Mouse (Mus musculus) heart, embryonic 11.5 days (tissue): ENCODE results near the gene Il10rb. TPM values are rescaled to one million over a fixed set of nuclear protein-coding genes. Genes with fewer than 3 reads are reported as not detected.

Experiments
- ATAC-seq: fragments of 200-750 bp; cut with Nextera tagmentation; replicated peaks from 2 replicates; pipeline ENCODE4 v1.8.0; 2017; ENCODE audit warnings: moderate library complexity; ENCODE audit not compliant: insufficient number of reproducible peaks, low FRiP score, low TSS enrichment
- H3K27ac ChIP-seq: fragments of 300-500 bp; sonication (generic); 2 replicates; pipeline ENCODE4 v1.5.1; 2014; ENCODE audit warnings: mild to moderate bottlenecking, low read depth, low read length
- H3K27me3 ChIP-seq: fragments of 300-500 bp; sonication (generic); 2 replicates; pipeline ENCODE4 v1.6.1; 2014; ENCODE audit warnings: mild to moderate bottlenecking, low read length, mixed read lengths; ENCODE audit not compliant: control insufficient read depth, insufficient read depth
- H3K36me3 ChIP-seq: fragments of 300-500 bp; sonication (generic); 2 replicates; pipeline ENCODE4 v1.6.1; 2014; ENCODE audit warnings: mild to moderate bottlenecking, low read length, moderate library complexity, mixed read lengths; ENCODE audit not compliant: control insufficient read depth, insufficient read depth
- H3K4me1 ChIP-seq: fragments of 300-500 bp; sonication (generic); 2 replicates; pipeline ENCODE4 v1.6.1; 2014; ENCODE audit warnings: low read length; ENCODE audit not compliant: control insufficient read depth, insufficient read depth
- H3K4me2 ChIP-seq: fragments of 300-500 bp; sonication (generic); 2 replicates; pipeline ENCODE4 v1.6.1; 2014; ENCODE audit warnings: mild to moderate bottlenecking, moderate library complexity
- H3K4me3 ChIP-seq: fragments of 300-500 bp; sonication (generic); 2 replicates; pipeline ENCODE4 v1.5.1; 2014; ENCODE audit warnings: low read depth, low read length
- H3K9ac ChIP-seq: fragments of 300-500 bp; sonication (generic); 2 replicates; pipeline ENCODE4 v1.6.1; 2014; ENCODE audit warnings: mild to moderate bottlenecking, low read depth, low read length, moderate library complexity
- H3K9me3 ChIP-seq: fragments of 300-500 bp; sonication (generic); replicated peaks from 2 replicates; pipeline ENCODE4 v1.6.1; 2016; ENCODE audit warnings: low read length; ENCODE audit not compliant: control insufficient read depth
- WGBS: fragments of 180-500 bp; shearing (Covaris S2); extraction: QIAGEN DNeasy Blood & Tissue Kit; methylation state at CpG from one replicate; pipeline ENCODE4 v1.1.7; 2014; ENCODE audit not compliant: insufficient replicate concordance; 5-methylcytosine and 5-hydroxymethylcytosine counted together
- polyA plus RNA-seq: library from polyadenylated mRNA; unstranded; fragments of >200 nt; fragmentation: Nextera tagmentation; extraction: Ambion mirVana; gene quantifications from 2 replicates; pipeline ENCODE4 v1.2.1, GENCODE M21; 2014

Il10rb gene
- polyA plus RNA-seq, 1 experiment from 2014 or later: 38.6 TPM

DNA sequence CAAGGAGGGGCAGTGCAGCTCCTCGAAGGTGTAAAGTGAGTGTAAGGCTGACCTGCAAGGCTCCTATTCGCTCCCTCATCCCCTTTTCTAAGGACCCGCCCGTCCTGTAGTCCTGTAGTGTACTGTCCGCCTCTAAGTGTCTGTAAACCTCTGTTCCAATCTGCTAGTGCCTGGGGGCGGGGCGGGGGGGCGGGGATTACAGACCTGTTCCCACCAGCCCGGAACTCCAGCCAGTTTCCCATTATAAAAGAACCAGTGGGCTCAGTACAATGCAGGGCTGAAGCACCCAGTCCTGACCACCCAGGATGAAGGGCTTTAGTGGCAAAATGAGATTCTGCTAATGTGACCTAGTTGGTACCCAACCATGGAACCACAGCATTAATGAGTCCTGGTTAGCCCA is 27.0 kb upstream of the Il10rb start:
- peak; percentile 57 for ATAC-seq
- Histone ChIP-seq H3K4me1 (peaks cover 15% of the 10 kb centered on the region), H3K27ac (peak overlapping the region; percentile 37; the same call in 1 of the 2 replicates), H3K36me3 (peaks cover 3% of the 10 kb centered on the region; the same call in 1 of the 2 replicates), H3K4me3 (no peak overlapping the region), H3K4me2 (peak overlapping the region; percentile 48), H3K27me3 (no peaks in the 10 kb centered on the region), H3K9me3 (no peaks in the 10 kb centered on the region), H3K9ac (no peak overlapping the region)
- 22% methylated on average over 9 of the region's 9 CpGs for WGBS

DNA sequence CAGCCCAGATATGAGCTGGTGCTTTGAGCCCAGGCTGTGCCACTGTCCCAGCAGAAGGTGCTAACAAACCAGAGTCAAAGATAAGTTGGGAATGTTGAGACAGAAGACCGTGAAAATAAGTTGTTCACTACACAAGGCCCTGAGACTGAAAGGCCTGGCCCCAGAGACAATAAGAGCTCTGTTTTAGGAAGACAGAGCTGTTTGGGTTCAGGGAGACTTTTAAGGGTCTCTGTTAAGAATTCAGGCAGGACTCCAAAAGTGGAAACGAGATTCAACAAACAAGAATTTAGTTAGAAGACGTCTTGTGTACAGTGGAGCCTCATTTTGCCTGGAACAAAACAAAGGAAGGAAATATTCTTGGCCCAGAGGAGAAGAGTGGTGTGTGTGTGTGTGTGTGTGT is 26.6 kb upstream of the Il10rb start:
- peak overlapping the region; percentile 37 for H3K27ac ChIP-seq
- peaks cover 6% of the 10 kb centered on the region; the same call in 1 of the 2 replicates for H3K36me3 ChIP-seq
- peaks cover 15% of the 10 kb centered on the region for H3K4me1 ChIP-seq
- no peak overlapping the region for H3K4me3 ChIP-seq
- H3K9ac ChIP-seq: no peak overlapping the region
- H3K27me3 ChIP-seq: no peaks in the 10 kb centered on the region
- no peak for ATAC-seq
- no peak overlapping the region for H3K4me2 ChIP-seq
- H3K9me3 ChIP-seq: no peaks in the 10 kb centered on the region
- 47% methylated on average over 3 of the region's 3 CpGs for WGBS

DNA sequence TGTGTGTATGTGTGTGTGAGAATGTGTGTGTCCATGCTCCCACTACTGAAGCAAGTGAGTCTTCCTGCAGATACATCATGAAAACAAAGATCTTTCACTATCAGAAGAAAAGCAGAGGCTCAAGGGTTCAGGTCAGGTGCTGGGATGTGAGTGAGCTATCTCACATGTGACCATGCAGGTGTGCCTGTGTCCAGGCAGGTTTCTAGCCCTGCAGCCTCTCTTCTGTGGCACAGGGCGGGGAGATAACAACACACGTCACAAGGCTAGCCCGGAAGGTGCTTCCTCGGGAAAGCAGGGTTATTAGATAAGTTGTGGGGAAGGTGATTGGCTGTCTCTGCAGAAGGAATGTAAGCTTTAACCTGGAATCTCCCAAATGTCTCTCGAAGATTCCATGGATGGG is 25.8 kb upstream of the Il10rb start:
- Histone ChIP-seq H3K4me3 (no peak overlapping the region), H3K27me3 (no peaks in the 10 kb centered on the region), H3K36me3 (peaks cover 9% of the 10 kb centered on the region), H3K4me1 (peaks cover 15% of the 10 kb centered on the region), H3K9me3 (no peaks in the 10 kb centered on the region), H3K27ac (no peak overlapping the region), H3K4me2 (no peak overlapping the region), H3K9ac (no peak overlapping the region)
- no peak for ATAC-seq
- WGBS: 46% methylated on average over 5 of the region's 5 CpGs

DNA sequence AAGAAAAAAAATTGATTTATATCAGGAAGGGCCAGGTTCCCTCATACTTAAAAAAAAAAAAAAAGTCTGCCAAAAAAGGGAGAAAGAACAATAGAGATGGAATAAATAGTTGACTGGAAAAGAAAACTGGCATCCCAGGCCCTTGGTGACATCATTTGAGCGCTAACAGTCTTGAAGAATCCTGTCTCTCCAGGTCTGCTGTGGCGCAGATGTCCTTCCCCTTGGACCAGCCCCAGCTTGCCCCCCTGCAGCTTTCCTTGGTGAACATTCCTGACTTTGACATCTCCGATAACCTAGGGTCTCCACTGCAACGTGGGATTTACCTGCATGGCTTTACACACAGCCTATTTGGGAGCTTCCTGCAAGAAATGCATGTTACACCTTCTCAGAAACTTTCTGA is 24.4 kb upstream of the Il10rb start:
- Histone ChIP-seq H3K9me3 (no peaks in the 10 kb centered on the region), H3K36me3 (peaks cover 11% of the 10 kb centered on the region), H3K4me3 (no peak overlapping the region), H3K4me2 (no peak overlapping the region), H3K4me1 (peaks cover 15% of the 10 kb centered on the region), H3K27ac (no peak overlapping the region), H3K27me3 (no peaks in the 10 kb centered on the region), H3K9ac (no peak overlapping the region)
- 74% methylated on average over 4 of the region's 4 CpGs for WGBS
- ATAC-seq: no peak

DNA sequence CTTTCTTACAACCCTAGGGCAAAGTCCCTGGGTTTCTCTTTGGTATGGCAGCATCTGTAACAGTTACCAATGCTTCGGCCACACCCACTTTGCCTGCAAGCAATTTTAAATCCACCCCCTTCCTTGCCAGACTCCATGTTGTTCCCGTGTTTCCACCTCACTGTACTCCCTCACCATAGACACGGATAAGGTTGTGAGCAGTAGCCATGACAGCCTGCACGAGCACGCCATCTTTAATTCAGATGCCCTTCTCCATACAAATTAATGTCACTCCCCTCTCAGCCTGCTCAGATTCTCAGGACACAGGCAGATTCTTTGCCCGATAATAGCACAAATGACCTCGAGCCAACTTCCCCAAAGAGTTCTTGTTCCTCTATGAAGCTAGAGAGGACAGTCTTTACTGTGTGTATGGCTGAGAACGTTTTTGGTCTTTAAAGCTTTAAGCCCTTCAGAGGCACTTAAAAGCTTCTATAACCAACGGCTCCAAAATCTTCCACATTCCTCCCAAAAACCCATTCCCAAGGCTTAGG is 23.6 kb upstream of the Il10rb start:
- Histone ChIP-seq H3K9ac (no peak overlapping the region), H3K27ac (no peak overlapping the region), H3K4me2 (no peak overlapping the region), H3K4me3 (no peak overlapping the region), H3K36me3 (peaks cover 11% of the 10 kb centered on the region), H3K27me3 (no peaks in the 10 kb centered on the region), H3K9me3 (no peaks in the 10 kb centered on the region), H3K4me1 (peaks cover 15% of the 10 kb centered on the region)
- ATAC-seq: no peak
- WGBS: 86% methylated on average over 9 of the region's 9 CpGs

DNA sequence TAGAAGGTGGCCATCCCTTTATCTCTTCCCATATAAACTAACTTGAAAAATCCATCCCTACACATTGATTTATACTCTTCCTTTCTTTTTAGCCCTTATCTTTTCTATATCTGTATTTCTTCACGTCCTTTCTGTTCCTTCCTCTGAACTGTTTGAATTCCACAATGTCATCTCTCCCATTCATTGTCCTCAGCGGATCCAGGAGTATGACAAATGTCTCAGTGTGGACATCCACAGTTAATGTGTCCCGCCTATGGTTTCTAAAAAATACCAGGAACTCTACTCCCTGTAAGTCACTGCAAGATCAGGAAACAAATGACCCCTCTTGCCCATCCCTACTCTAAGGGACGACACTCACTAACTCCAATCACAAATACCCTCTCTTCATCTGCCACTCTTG is 21.7 kb upstream of the Il10rb start:
- no peak for ATAC-seq
- no peak overlapping the region for H3K27ac ChIP-seq
- no peak overlapping the region for H3K4me2 ChIP-seq
- no peaks in the 10 kb centered on the region for H3K9me3 ChIP-seq
- 78% methylated on average over 4 of the region's 4 CpGs for WGBS
- H3K36me3 ChIP-seq: peaks cover 20% of the 10 kb centered on the region
- H3K9ac ChIP-seq: no peak overlapping the region
- H3K27me3 ChIP-seq: no peaks in the 10 kb centered on the region
- no peak overlapping the region for H3K4me3 ChIP-seq
- peaks cover 3% of the 10 kb centered on the region for H3K4me1 ChIP-seq

DNA sequence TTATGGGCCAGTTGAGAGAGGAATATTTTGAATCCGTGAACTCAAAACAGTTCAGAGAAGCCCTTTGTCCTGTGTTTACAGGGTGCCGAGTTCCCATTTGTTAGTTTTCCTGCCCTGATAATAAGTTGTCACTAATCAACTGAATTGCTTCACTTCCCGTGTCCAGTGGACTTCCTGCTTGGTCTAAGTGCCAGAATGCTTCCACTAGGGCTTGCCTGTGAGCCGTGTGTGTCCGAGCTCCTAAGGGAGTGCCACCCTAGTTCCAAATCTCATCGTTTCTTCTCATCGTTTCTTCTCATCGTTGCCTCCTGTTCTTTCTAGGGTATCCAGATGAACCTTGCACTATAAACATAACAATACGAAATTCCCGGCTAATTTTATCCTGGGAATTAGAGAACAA is 20.3 kb upstream of the Il10rb start:
- Histone ChIP-seq H3K36me3 (peaks cover 30% of the 10 kb centered on the region), H3K9me3 (no peaks in the 10 kb centered on the region), H3K27ac (0 out of 2 replicates have a peak overlapping the region, but pooled peaks have one; percentile 46)

DNA sequence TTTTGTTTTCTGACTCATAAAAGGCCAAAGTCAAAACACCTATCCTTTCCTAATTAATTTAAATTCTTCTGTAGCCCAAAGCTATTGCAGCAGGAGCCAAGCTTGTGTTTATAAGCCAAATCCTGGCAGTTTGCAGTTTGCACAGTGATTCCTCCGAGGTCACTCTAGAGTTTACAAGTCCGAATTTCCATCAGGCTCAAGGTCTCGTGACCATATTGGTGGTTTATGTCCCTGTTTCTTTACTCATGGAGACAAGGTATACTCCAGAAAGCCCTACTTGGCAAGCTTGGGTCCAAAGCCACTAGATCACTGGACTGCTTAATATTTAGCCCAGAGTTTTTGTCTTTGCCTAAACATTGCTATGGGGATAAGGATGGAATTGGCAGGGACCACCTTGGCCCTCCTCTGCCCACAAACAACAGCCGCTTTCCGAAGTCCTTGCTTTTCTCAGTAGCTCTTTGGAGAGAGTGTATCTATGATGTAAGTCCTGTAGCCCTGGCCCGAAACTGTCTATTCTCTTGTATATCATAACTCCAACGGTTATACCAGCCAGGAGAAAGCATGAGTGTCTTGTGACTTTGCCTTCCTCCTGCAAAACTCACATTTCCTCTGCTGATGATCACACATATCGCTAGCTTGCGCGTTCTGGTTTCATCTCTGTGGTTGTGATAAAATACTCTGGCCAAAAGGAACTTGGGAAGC is 19.4 kb upstream of the Il10rb start:
- no peaks in the 10 kb centered on the region for H3K4me1 ChIP-seq
- no peak overlapping the region for H3K9ac ChIP-seq
- H3K27me3 ChIP-seq: no peaks in the 10 kb centered on the region
- H3K4me2 ChIP-seq: no peak overlapping the region
- H3K36me3 ChIP-seq: peaks cover 30% of the 10 kb centered on the region
- WGBS: 88% methylated on average over 10 of the region's 10 CpGs
- no peaks in the 10 kb centered on the region for H3K9me3 ChIP-seq
- H3K4me3 ChIP-seq: no peak overlapping the region
- H3K27ac ChIP-seq: no peak overlapping the region
- no peak for ATAC-seq

More for the DNA sequence above, 20.3 kb upstream of the Il10rb start:
- no peak for ATAC-seq
- Histone ChIP-seq H3K9ac (no peak overlapping the region), H3K4me3 (no peak overlapping the region), H3K27me3 (no peaks in the 10 kb centered on the region), H3K4me1 (no peaks in the 10 kb centered on the region), H3K4me2 (no peak overlapping the region)
- WGBS: 52% methylated on average over 10 of the region's 10 CpGs

DNA sequence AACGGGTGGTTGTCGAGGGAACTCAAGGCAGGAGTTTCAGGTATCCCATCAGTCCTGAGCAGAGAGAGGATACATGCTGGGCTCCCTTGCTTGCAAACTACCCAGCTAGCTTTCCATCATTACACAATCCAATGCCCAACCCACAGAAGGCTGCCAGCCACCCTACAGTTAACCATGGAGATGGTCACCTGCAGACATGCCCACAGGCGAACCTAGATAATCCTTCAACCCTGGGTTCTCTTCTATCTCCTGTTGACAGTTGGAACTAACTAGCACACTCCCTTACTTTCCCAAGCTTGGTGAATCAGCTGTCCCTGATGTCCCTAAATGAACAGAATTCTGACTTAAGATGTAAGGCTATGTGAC is 18.9 kb upstream of the Il10rb start:
- Histone ChIP-seq H3K27ac (no peak overlapping the region), H3K36me3 (peaks cover 30% of the 10 kb centered on the region), H3K4me2 (no peak overlapping the region), H3K4me3 (no peak overlapping the region), H3K9me3 (no peaks in the 10 kb centered on the region), H3K9ac (no peak overlapping the region), H3K27me3 (no peaks in the 10 kb centered on the region), H3K4me1 (no peaks in the 10 kb centered on the region)
- no peak for ATAC-seq
- WGBS: 87% methylated on average over 3 of the region's 3 CpGs
